18 mouse cellular contexts compared by ENCODE assay signal in the genomic region with DNA sequence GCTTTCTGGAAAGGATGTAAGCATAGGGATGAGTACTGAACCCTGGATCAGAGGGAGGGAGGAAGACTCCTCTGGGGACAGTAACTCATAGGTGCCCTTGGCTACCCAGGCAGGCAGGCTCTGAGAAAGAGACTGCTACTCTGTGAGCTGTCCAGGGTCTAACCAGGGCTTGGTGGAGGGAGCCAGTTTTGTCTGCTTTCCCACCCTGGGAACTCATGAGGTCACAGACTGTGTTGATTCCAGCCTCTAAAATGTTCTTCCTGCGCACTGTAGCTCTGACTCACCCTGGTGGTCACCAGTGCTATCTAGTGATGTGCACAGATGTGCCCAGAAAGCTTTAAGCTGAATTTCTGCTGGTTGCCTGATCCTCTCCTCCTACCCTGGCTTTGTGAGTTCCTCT. TPM values are rescaled to one million over a fixed set of nuclear protein-coding genes. Genes with fewer than 3 reads are reported as not detected.
"Had no signal": no experiment of that assay in that cellular context is flagged by ENCODE, and none has a peak within 500 bp of the region (broad histone marks: within the 10 kb centered on the region; RNA-seq: fewer than 3 reads in every experiment).

No protein-coding gene starts in this region.

- H3K9ac ChIP-seq: liver, embryonic 13.5 days; liver, postnatal 0 days; neural tube, embryonic 15.5 days had no signal

- H3K4me3 ChIP-seq: layer of hippocampus, adult 2 months; liver, embryonic 13.5 days; myocyte; neural tube, embryonic 15.5 days had no signal

- H3K9me3 ChIP-seq: liver, embryonic 13.5 days; neural tube, embryonic 15.5 days had no signal

- H3K27ac ChIP-seq: layer of hippocampus, adult 2 months; liver, embryonic 13.5 days; neural tube, embryonic 15.5 days had no signal

- H3K27me3 ChIP-seq: liver, embryonic 13.5 days; neural tube, embryonic 15.5 days had no signal

- ATAC-seq: liver, postnatal 0 days had no signal

- H3K4me1 ChIP-seq: liver, embryonic 13.5 days had no signal

- DNase-seq: kidney, adult 9 months; kidney, postnatal 10 days; kidney, postnatal 4 days; liver, embryonic 13.5 days; liver, postnatal 0 days; midbrain, embryonic 14.5 days; right cerebral cortex, adult 18-20 months; thymus, adult 18-20 months; thymus, postnatal 14 days had no signal

- H3K4me2 ChIP-seq: liver, embryonic 13.5 days; neural tube, embryonic 15.5 days had no signal

- H3K36me3 ChIP-seq: liver, embryonic 13.5 days; neural tube, embryonic 15.5 days had no signal

RNA-seq across cellular contexts. Expression of gene Smim23, which starts 15.3 kb away (rescaled TPM):
- total RNA-seq: layer of hippocampus, adult 2 months; layer of hippocampus, postnatal 10 days; left cerebral cortex, postnatal 36 days; megakaryocyte progenitor cell, adult 5-6 weeks had no signal
- polyA plus RNA-seq: limb, embryonic 14.5 days; liver, embryonic 13.5 days; liver, postnatal 0 days; lung, embryonic 16.5 days; midbrain, embryonic 14.5 days; myocyte; neural tube, embryonic 11.5 days; neural tube, embryonic 15.5 days had no signal
